In the genomic region with DNA sequence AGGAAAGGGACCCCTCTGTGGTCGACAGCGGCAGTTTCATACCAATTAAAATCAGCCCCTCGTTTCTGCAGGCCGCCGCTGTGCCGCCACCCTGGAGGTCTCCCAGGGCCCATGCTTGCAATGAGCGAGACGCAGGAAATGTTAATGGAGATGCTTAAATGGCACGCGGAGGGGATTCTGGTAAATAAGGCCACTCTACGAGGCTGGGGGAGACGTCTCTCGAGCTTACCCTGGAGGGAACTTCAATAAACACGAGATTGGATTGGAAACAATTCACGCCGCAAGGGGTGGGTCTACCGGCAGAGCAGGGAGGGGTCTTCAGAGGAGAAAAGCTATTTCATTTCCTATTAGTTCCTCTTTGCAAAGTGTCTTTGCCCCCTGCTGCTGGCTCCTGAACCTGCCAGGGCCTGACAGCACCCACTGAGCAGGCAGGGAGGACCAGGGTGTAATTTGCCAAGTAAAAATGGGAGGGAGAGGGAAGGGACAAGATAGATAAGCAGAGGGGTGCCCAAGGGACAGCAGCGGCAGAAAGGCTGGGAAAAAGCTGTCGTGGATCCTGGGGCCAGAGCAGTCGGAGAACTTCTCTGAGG, we compare ENCODE assay signal across 23 mouse cellular contexts.
DNase-seq lines count a peak whose midpoint lies in the region; ATAC-seq and TF ChIP-seq lines count a peak whose summit lies in the region.
"Had no signal": no experiment of that assay in that cellular context is flagged by ENCODE, and none has a peak within 500 bp of the region (broad histone marks: within the 10 kb centered on the region; RNA-seq: fewer than 3 reads in every experiment).

No protein-coding gene starts in this region.

- peak overlapping the region; percentile 87 for H3K27ac ChIP-seq in neural tube, embryonic 13.5 days (replicated peaks)
- peak overlapping the region; percentile 41; the same call in 1 of the 2 replicates for H3K27ac ChIP-seq in hindbrain, embryonic 14.5 days
- 0 out of 2 replicates have a peak overlapping the region, but pooled peaks have one; percentile 19 for H3K27ac ChIP-seq in midbrain, embryonic 13.5 days
- H3K27ac ChIP-seq in stomach, postnatal 0 days (replicated peaks): no peak overlapping the region
- H3K27ac ChIP-seq: embryonic facial prominence, embryonic 15.5 days; heart, adult 2 months; kidney, embryonic 15.5 days; liver, embryonic 13.5 days; stomach, embryonic 15.5 days had no signal

- H3K9me3 ChIP-seq in neural tube, embryonic 13.5 days: no peaks in the 10 kb centered on the region
- no peaks in the 10 kb centered on the region for H3K9me3 ChIP-seq in hindbrain, embryonic 14.5 days (ENCODE audit: control insufficient read depth, low read length)
- no peaks in the 10 kb centered on the region for H3K9me3 ChIP-seq in midbrain, embryonic 13.5 days
- H3K9me3 ChIP-seq in stomach, postnatal 0 days (ENCODE audit: control insufficient read depth, low read length): no peaks in the 10 kb centered on the region
- H3K9me3 ChIP-seq: embryonic facial prominence, embryonic 15.5 days; kidney, embryonic 15.5 days; liver, embryonic 13.5 days; stomach, embryonic 15.5 days had no signal

- peak overlapping the region; percentile 17; the same call in 1 of the 2 replicates for H3K4me2 ChIP-seq in neural tube, embryonic 13.5 days
- no peak overlapping the region for H3K4me2 ChIP-seq in hindbrain, embryonic 14.5 days (replicated peaks)
- H3K4me2 ChIP-seq in midbrain, embryonic 13.5 days (replicated peaks): 0 out of 2 replicates have a peak overlapping the region, but pooled peaks have one; percentile 1
- H3K4me2 ChIP-seq in stomach, postnatal 0 days (replicated peaks; ENCODE audit: low read depth): no peak overlapping the region
- H3K4me2 ChIP-seq: embryonic facial prominence, embryonic 15.5 days; kidney, embryonic 15.5 days; liver, embryonic 13.5 days; lung, embryonic 14.5 days; stomach, embryonic 15.5 days had no signal

- H3K36me3 ChIP-seq in neural tube, embryonic 13.5 days: no peaks in the 10 kb centered on the region
- H3K36me3 ChIP-seq in hindbrain, embryonic 14.5 days (replicated peaks; ENCODE audit: control insufficient read depth, insufficient read depth): no peaks in the 10 kb centered on the region
- H3K36me3 ChIP-seq in midbrain, embryonic 13.5 days: no peaks in the 10 kb centered on the region
- H3K36me3 ChIP-seq in stomach, postnatal 0 days (ENCODE audit: control insufficient read depth, insufficient read depth, low read length): no peaks in the 10 kb centered on the region
- H3K36me3 ChIP-seq: embryonic facial prominence, embryonic 15.5 days; kidney, embryonic 15.5 days; liver, embryonic 13.5 days; stomach, embryonic 15.5 days had no signal

- WGBS in neural tube, embryonic 13.5 days: 12% methylated on average over 20 of the region's 20 CpGs
- 16% methylated on average over 20 of the region's 20 CpGs for WGBS in hindbrain, embryonic 14.5 days
- WGBS in midbrain, embryonic 13.5 days: 19% methylated on average over 20 of the region's 20 CpGs
- 31% methylated on average over 20 of the region's 20 CpGs for WGBS in stomach, postnatal 0 days

- H3K9ac ChIP-seq in neural tube, embryonic 13.5 days: no peak overlapping the region
- H3K9ac ChIP-seq in hindbrain, embryonic 14.5 days: no peak overlapping the region
- no peak overlapping the region for H3K9ac ChIP-seq in midbrain, embryonic 13.5 days (replicated peaks)
- H3K9ac ChIP-seq in stomach, postnatal 0 days (ENCODE audit: low read length): no peak overlapping the region
- H3K9ac ChIP-seq: embryonic facial prominence, embryonic 15.5 days; kidney, embryonic 15.5 days; liver, embryonic 13.5 days; lung, embryonic 14.5 days; stomach, embryonic 15.5 days had no signal

- TF ChIP-seq EP300 in stomach, postnatal 0 days (optimal IDR thresholded peaks at IDR 0.05): no peak

- no peak for TF ChIP-seq CTCF in stomach, postnatal 0 days (IDR thresholded peaks at IDR 0.05; ENCODE audit: low read depth)

- no peak for DNase-seq in neural tube, embryonic 10.5 days (ENCODE audit: extremely low spot score, low spot score)
- no peak for DNase-seq in hindbrain, embryonic 14.5 days (ENCODE audit: low spot score)
- no peak for DNase-seq in stomach, postnatal 0 days (ENCODE audit: low spot score)
- DNase-seq in spleen, postnatal 10 days (ENCODE audit: low spot score in 2 of 2): no peak
- no peak for DNase-seq in gastrocnemius, postnatal 25 days
- DNase-seq: adrenal gland, postnatal 25 days; B cell, adult 2 months; cerebellum, adult 2 months; cerebellum, postnatal 36 days; gastrocnemius, postnatal 14 days; heart, adult 2 months; heart, postnatal 36 days; liver, embryonic 13.5 days; lung, embryonic 14.5 days; lung, postnatal 36 days; right cerebral cortex, postnatal 25 days; thymus, adult 2 months had no signal

- no peaks in the 10 kb centered on the region for H3K27me3 ChIP-seq in neural tube, embryonic 13.5 days
- no peaks in the 10 kb centered on the region for H3K27me3 ChIP-seq in hindbrain, embryonic 14.5 days (ENCODE audit: control insufficient read depth, insufficient read depth, low read length)
- H3K27me3 ChIP-seq in midbrain, embryonic 13.5 days: no peaks in the 10 kb centered on the region
- no peaks in the 10 kb centered on the region for H3K27me3 ChIP-seq in stomach, postnatal 0 days (ENCODE audit: control insufficient read depth, insufficient read depth, low read length)

- ATAC-seq in neural tube, embryonic 13.5 days (ENCODE audit: low read depth): peak; percentile 51; the same call in 1 of the 2 replicates
- peak; percentile 70; the same call in 1 of the 2 replicates for ATAC-seq in hindbrain, embryonic 14.5 days (ENCODE audit: low FRiP score)
- peak; percentile 46; the same call in 1 of the 2 replicates for ATAC-seq in midbrain, embryonic 13.5 days
- ATAC-seq in stomach, postnatal 0 days (ENCODE audit: low FRiP score, low TSS enrichment): no peak
- ATAC-seq: intestine, postnatal 0 days had no signal

- H3K4me3 ChIP-seq in neural tube, embryonic 13.5 days: no peak overlapping the region
- no peak overlapping the region for H3K4me3 ChIP-seq in hindbrain, embryonic 14.5 days (replicated peaks; ENCODE audit: low read length)
- no peak overlapping the region for H3K4me3 ChIP-seq in midbrain, embryonic 13.5 days (replicated peaks)
- H3K4me3 ChIP-seq in stomach, postnatal 0 days (ENCODE audit: low read depth, low read length): no peak overlapping the region
- H3K4me3 ChIP-seq: embryonic facial prominence, embryonic 15.5 days; heart, adult 2 months; kidney, embryonic 15.5 days; liver, embryonic 13.5 days; stomach, embryonic 15.5 days had no signal

- H3K4me1 ChIP-seq in neural tube, embryonic 13.5 days (replicated peaks): peaks cover 74% of the 10 kb centered on the region
- H3K4me1 ChIP-seq in hindbrain, embryonic 14.5 days (replicated peaks; ENCODE audit: control insufficient read depth, insufficient read depth, low read length): peaks cover 44% of the 10 kb centered on the region
- peaks cover 42% of the 10 kb centered on the region for H3K4me1 ChIP-seq in midbrain, embryonic 13.5 days (replicated peaks)
- no peaks in the 10 kb centered on the region for H3K4me1 ChIP-seq in stomach, postnatal 0 days (replicated peaks; ENCODE audit: control insufficient read depth, insufficient read depth)
- H3K4me1 ChIP-seq: embryonic facial prominence, embryonic 15.5 days; kidney, embryonic 15.5 days; liver, embryonic 13.5 days; stomach, embryonic 15.5 days had no signal

Comparison
In these comparisons a context has a peak if more than half of its experiments do, and no peak if none do; other contexts are left out.
1. H3K4me2 ChIP-seq: peak in neural tube, embryonic 13.5 days (single experiment) and midbrain, embryonic 13.5 days (single experiment); none in hindbrain, embryonic 14.5 days (single experiment) and stomach, postnatal 0 days (single experiment).